Mouse (Mus musculus): ENCODE data around the gene 9930021J03Rik. TPM values are rescaled to one million over a fixed set of nuclear protein-coding genes. Genes with fewer than 3 reads are reported as not detected.

9930021J03Rik gene
- total RNA-seq, 2 experiments from 2014 or later = 40.9 to 41.2 TPM

DNA sequence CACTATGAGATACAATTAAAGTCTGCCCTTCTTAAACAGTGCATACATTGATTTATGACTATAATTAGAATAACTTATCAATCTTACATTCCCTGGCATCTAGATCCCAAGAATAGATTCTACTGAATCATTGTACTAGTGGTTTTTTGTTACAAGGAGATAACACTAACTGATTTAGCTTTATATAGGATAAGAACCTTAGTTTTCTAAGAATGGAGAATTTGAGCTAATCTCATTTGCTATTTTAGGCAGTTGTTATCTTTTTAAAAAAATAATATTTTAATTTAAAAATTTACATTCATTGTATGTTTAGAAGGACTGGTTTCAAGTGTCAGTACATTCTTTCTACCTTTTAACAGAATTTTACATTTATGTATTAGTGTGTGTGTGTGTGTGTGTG lies 17.8 kb downstream of the 9930021J03Rik start:
- DNase-seq (ENCODE audit: low spot score in 2 of 2) = no peak
- no peak for TF ChIP-seq CTCF (conservative IDR thresholded peaks at IDR 0.05)
- Histone ChIP-seq H3K27ac (no peak overlapping the region), H3K4me3 (no peak overlapping the region)

DNA sequence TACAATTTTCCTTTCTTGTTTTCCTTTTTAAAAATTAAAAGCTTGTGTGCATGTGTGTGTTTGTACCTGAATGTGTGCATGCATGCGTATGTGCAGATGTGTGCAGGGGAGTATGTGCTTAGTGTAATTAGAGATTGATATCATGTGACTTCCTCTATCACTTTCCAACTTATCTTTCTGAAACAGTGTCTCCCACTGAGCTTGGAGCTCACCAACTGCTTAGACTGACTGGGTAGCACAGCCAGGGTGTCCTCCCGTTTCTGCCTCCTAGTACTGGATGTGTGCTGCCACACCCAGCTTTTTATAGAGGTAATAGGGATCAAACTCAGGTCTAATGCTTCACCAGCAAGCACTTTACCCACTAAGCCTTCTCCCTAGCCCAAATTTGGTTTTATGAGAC lies 22.9 kb downstream of the 9930021J03Rik start:
- no peak overlapping the region for H3K27ac ChIP-seq
- TF ChIP-seq CTCF (conservative IDR thresholded peaks at IDR 0.05) = no peak
- no peak overlapping the region for H3K4me3 ChIP-seq

DNA sequence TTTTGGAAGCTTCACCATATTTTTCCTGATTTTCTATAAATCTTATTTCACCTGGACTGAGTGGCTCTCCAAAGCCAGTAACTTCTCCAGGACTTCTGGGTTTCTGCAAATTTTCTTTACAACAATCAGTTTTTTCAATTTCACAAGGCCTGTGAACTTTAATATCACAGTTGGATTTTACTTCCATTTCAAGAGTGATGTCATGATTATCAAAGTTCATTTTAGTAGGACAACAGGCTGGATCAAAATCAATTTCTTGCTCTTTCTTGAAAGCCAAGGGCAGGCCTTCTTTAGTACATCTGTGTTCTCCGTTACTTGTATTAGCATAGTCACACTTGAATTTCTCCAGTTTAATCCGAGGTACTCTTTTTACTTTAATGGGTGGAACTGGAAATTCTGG lies 51.9 kb downstream of the 9930021J03Rik start:
- no peak overlapping the region for H3K4me3 ChIP-seq
- TF ChIP-seq CTCF (conservative IDR thresholded peaks at IDR 0.05) = no peak
- H3K27ac ChIP-seq = no peak overlapping the region
- DNase-seq (ENCODE audit: low spot score in 2 of 2) = no peak

More for the DNA sequence above, 22.9 kb downstream of the 9930021J03Rik start:
- DNase-seq (ENCODE audit: low spot score in 2 of 2) = no peak

DNA sequence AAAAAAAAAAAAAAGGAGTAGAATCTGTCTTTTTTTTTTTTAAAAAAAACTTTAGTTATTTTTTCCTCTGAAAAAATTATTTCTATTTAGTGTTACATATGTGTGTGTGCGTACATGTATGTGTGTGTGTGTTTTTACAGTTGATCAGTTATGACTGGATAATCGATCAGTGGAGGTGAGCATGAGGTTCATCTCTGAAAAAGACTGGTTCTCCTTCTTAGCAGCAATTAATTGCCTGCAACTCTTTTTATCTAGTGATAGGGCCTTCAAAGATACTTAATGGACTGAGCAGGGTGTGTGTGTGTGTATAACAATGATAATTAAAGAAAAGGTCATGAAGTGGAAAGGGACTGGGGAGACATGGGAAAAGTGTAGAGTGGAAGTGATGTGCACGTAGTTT lies 54.8 kb downstream of the 9930021J03Rik start:
- DNase-seq (ENCODE audit: low spot score in 2 of 2) = no peak
- TF ChIP-seq CTCF (conservative IDR thresholded peaks at IDR 0.05) = no peak

DNA sequence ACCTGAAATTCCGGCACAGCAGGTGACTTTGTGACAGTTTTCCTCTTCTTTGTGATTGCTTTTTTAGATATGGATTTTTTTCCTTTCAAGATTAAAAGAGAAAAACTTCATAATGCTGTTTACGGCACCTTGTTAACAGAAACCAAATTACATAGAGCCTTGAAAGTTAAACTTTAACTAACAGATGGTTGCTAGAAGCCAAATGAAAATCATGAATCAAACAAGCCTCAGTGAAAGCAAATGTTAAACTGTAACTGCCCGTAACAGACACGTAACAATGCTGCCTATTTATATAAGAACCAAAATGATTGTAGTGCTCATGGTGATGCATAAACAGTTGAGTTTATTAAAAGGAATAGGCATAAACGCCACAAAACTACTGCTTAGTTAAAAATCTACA lies 62.3 kb downstream of the 9930021J03Rik start:
- no peak overlapping the region for H3K27ac ChIP-seq
- TF ChIP-seq CTCF (conservative IDR thresholded peaks at IDR 0.05) = no peak
- no peak overlapping the region for H3K4me3 ChIP-seq
- DNase-seq (ENCODE audit: low spot score in 2 of 2) = no peak

More for the DNA sequence above, 54.8 kb downstream of the 9930021J03Rik start:
- Histone ChIP-seq H3K4me3 (no peak overlapping the region), H3K27ac (no peak overlapping the region)

DNA sequence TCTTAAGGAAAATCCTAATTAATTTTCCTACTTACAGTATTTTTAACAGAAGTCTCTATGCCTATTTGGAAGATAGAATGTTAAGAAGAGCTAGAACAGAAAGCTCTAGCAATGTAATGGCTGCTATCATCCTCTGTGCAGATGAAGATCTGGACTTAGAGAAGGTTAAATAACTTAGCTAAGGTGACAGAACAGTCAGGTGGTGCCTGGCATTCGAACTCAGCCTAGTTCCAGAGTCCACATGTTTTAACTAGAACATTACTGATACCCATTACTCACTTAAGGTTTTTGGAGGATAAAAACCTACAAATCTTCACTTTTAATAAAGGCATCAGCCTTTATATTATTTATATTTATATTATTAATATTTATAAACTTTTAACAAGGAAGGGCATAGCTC lies 65.1 kb downstream of the 9930021J03Rik start:
- no peak for DNase-seq (ENCODE audit: low spot score in 2 of 2)
- no peak overlapping the region for H3K27ac ChIP-seq
- no peak for TF ChIP-seq CTCF (conservative IDR thresholded peaks at IDR 0.05)
- no peak overlapping the region for H3K4me3 ChIP-seq

DNA sequence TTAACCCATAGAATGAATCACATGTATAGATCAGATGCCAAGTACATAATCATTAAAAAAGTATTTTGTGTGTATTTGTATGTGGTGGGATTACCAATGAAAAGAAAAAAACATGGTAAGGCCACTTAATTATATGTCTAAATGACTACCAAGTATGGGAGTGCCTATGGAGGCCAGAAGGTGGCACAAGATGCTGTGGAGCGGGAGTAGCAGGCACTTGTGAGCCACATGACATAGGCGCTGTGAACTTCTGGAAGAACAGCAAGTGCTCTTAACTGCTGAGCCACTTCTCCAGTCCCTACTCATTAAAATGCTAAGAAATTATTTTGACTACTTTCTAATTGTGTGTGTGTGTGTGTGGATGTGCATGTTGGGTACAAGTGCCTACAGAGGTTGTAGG lies 66.2 kb downstream of the 9930021J03Rik start:
- H3K27ac ChIP-seq = no peak overlapping the region
- no peak for DNase-seq (ENCODE audit: low spot score in 2 of 2)
- peak; percentile 23; the same call in 1 of the 2 replicates for TF ChIP-seq CTCF (conservative IDR thresholded peaks at IDR 0.05)
- no peak overlapping the region for H3K4me3 ChIP-seq

DNA sequence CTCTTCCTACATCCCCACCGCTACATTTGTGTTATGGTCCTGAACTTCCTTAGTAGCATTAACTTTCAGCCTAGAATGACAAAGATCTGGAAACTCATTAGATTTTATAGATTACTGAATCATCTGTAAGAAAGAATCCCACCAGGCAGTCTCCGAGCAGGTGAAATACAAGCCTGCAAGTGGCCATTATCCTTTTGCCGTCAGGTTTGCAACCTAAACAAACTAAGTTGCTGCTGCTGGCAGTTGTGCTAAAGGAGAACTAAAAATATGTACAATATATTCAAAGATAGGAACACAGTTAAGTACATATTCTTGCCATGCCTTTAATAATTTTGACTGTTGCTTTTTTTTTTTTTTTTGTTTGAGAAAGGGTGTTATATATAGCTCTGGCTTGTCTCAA lies 70.4 kb downstream of the 9930021J03Rik start:
- H3K27ac ChIP-seq = no peak overlapping the region
- TF ChIP-seq CTCF (conservative IDR thresholded peaks at IDR 0.05) = no peak
- no peak overlapping the region for H3K4me3 ChIP-seq
- DNase-seq (ENCODE audit: low spot score in 2 of 2) = no peak

DNA sequence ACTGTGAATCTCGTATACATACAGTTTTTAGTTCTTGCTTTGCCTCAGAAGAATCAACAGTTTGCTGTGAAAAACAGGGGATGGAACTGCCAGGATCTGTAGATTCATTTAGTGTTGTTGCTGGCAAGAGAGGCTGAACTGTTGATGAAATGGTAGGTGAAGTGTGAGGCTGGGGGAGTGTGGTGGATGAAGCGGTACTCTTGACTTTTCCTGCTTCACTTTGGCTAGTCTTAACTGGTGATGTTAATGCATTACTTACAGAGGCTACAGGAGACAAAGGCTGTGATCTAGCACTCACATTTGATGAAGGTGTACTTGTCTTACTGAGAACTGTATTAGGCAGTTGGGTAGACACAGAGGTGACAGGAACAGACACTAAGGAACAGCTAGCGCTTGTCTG lies 87.3 kb downstream of the 9930021J03Rik start:
- no peak overlapping the region for H3K4me3 ChIP-seq
- H3K27ac ChIP-seq = no peak overlapping the region
- no peak for TF ChIP-seq CTCF (conservative IDR thresholded peaks at IDR 0.05)
- DNase-seq (ENCODE audit: low spot score in 2 of 2) = no peak

DNA sequence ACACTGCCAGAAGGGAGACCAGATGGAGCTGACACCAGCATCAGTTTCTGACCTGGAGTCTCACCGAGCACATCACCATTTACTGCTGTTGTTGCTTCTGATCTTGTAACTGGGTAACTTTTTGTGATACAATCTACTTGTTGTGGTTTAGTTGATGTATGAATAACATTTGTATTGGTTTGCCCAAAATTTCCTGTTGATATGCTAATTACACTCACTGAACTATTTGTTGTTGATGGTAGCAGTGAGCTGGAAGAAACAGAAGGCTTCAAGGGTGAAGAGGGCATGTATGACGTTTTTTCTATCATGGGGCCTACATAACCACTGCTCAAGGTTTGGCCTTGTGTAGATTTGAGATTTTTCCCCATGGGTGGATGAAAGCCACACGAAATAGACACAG lies 87.9 kb downstream of the 9930021J03Rik start:
- Histone ChIP-seq H3K27ac (peak overlapping the region; percentile 33; the same call in 1 of the 2 replicates), H3K4me3 (no peak overlapping the region)
- no peak for DNase-seq (ENCODE audit: low spot score in 2 of 2)
- no peak for TF ChIP-seq CTCF (conservative IDR thresholded peaks at IDR 0.05)

DNA sequence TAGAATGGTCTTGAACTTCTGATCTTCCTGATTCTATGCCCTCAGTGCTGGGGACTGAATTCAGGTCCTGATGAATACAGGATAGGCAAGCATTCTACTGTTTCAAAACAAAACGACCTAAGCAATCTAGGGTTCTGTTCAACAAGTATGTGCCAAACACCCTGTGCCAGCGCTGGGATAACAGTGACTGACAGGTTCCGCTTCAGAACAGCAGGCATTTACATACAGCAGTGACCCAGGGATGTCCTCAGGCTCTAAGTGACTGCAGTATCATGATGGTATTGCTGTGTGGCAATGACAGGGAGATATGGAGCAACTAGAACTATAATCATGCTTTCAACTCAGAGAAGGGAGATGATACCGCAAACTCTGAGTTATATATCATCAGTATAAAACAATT lies 92.3 kb downstream of the 9930021J03Rik start:
- Histone ChIP-seq H3K4me3 (no peak overlapping the region), H3K27ac (no peak overlapping the region)
- no peak for DNase-seq (ENCODE audit: low spot score in 2 of 2)
- TF ChIP-seq CTCF (conservative IDR thresholded peaks at IDR 0.05) = no peak

DNA sequence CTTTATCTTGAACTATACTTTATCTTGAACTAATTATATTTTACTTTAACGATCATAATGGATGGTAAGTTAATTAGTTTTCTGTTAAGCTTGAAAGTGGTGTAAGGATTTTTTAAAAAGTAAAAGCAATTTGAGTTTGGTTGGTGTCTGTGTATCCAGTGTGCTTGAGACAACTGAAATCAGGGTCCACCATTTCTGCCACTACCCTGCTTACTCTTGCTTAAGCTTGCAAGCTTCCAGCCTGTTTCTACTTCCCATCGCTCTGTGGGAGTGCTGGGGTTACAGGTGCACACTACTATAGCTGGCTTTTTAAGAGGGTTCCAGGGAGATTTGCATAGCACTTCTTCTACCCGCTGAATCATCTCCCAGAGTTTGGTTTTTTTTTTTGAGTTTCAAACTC lies 96.3 kb downstream of the 9930021J03Rik start:
- Histone ChIP-seq H3K27ac (no peak overlapping the region), H3K4me3 (no peak overlapping the region)
- TF ChIP-seq CTCF (conservative IDR thresholded peaks at IDR 0.05) = no peak
- DNase-seq (ENCODE audit: low spot score in 2 of 2) = no peak

DNA sequence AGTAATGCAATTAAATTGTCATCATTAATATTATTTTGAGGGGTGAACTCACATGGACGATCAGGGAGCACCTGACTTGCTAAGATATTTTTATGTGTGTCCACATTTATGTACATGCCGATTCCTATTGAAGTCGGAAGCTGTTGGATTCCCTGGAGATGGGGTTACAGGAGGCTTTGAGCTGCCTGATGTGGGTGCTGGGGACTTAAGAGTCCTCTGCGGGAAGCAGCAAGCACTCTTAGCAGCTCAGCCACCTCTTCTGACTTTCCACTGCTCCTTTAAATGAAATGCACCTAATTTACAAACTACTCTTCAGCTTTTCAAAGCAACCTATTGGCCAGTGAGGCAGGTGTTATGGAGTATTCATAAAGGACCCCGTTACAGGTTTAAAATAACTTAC lies 97.3 kb downstream of the 9930021J03Rik start:
- peak overlapping the region; percentile 24; the same call in 1 of the 2 replicates for H3K4me3 ChIP-seq

DNA sequence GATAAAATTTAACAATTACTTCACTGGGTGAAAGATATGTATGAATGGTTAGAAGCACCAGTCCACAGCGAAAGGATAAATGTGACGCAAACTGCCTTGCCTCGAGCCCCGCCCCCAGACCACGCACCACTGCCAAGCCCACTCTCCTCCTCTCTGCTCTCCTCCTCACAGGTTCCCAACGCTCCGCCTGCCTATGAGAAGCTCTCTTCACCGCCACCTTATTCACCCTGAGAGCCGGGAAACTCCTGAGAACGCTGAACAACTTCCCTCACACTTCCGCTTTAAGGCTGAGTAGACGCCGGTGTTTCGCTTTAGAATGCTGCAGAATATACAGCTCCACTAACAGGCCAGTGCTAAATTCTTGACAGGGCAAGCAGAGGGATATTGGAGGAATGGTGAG lies 97.8 kb downstream of the 9930021J03Rik start:
- peak overlapping the region; percentile 24; the same call in 1 of the 2 replicates for H3K4me3 ChIP-seq
- H3K27ac ChIP-seq = no peak overlapping the region
- TF ChIP-seq CTCF (conservative IDR thresholded peaks at IDR 0.05) = no peak
- DNase-seq (ENCODE audit: low spot score in 2 of 2) = no peak

More for the DNA sequence above, 97.3 kb downstream of the 9930021J03Rik start:
- no peak for TF ChIP-seq CTCF (conservative IDR thresholded peaks at IDR 0.05)
- no peak for DNase-seq (ENCODE audit: low spot score in 2 of 2)
- no peak overlapping the region for H3K27ac ChIP-seq

Measured in layer of hippocampus, adult 2 months (tissue).